Mouse (Mus musculus) naive thymus-derived CD4-positive, alpha-beta T cell, adult 2 months (primary cell): ENCODE results near the gene Odf3l1.
"Not testable (repeated sequence)": the region's sequence is repeated elsewhere in the genome, so short reads cannot be mapped to it uniquely, and the experiment has no call there.

ENCODE experiments used
- DNase-seq: peaks from one replicate; pipeline ENCODE4 v3.0.0-alpha.2; 2011; ENCODE audit warnings: low read depth

The Odf3l1 gene

GRCm38 (mm10) chr9:56864216-56864729, at the start of gene Odf3l1:
Odf3l1 (minus strand) TSS chr9:56864679.
- DNase-seq, result no peak

- no peak for DNase-seq
Measured at GRCm38 (mm10) chr9:56913991-56914390, 49.5 kb upstream of the Odf3l1 start.

GRCm38 (mm10) chr9:56911017-56911416, 46.5 kb upstream of the Odf3l1 start:
- DNase-seq, result no peak

GRCm38 (mm10) chr9:56909991-56910390, 45.5 kb upstream of the Odf3l1 start:
- not testable (repeated sequence) for DNase-seq

GRCm38 (mm10) chr9:56907549-56907948, 43.1 kb upstream of the Odf3l1 start:
- no peak for DNase-seq

- no peak for DNase-seq
Measured at GRCm38 (mm10) chr9:56903662-56904061, 39.2 kb upstream of the Odf3l1 start.

GRCm38 (mm10) chr9:56901187-56901586, 36.7 kb upstream of the Odf3l1 start:
- DNase-seq, result peak; percentile 26

GRCm38 (mm10) chr9:56900571-56900970, 36.1 kb upstream of the Odf3l1 start:
- DNase-seq, result peak; percentile 30

GRCm38 (mm10) chr9:56900060-56900459, 35.6 kb upstream of the Odf3l1 start:
- DNase-seq, result no peak

- DNase-seq, result no peak
Measured at GRCm38 (mm10) chr9:56899409-56899808, 34.9 kb upstream of the Odf3l1 start.

- no peak for DNase-seq
Measured at GRCm38 (mm10) chr9:56896779-56897178, 32.3 kb upstream of the Odf3l1 start.

GRCm38 (mm10) chr9:56894006-56894405, 29.5 kb upstream of the Odf3l1 start:
- DNase-seq, result peak; percentile 27

GRCm38 (mm10) chr9:56893313-56893712, 28.8 kb upstream of the Odf3l1 start:
- no peak for DNase-seq

GRCm38 (mm10) chr9:56892111-56892510, 27.6 kb upstream of the Odf3l1 start:
- no peak for DNase-seq

GRCm38 (mm10) chr9:56891517-56892011, 27.1 kb upstream of the Odf3l1 start:
- peak; percentile 83 for DNase-seq

- peak; percentile 24 for DNase-seq
Measured at GRCm38 (mm10) chr9:56890522-56891250, 26.2 kb upstream of the Odf3l1 start.

GRCm38 (mm10) chr9:56889817-56890216, 25.3 kb upstream of the Odf3l1 start:
- DNase-seq, result peak; percentile 87

GRCm38 (mm10) chr9:56887581-56887980, 23.1 kb upstream of the Odf3l1 start:
- no peak for DNase-seq

- DNase-seq, result no peak
Measured at GRCm38 (mm10) chr9:56886601-56887000, 22.1 kb upstream of the Odf3l1 start.

GRCm38 (mm10) chr9:56886113-56886512, 21.6 kb upstream of the Odf3l1 start:
- no peak for DNase-seq

- DNase-seq, result no peak
Measured at GRCm38 (mm10) chr9:56884328-56884727, 19.8 kb upstream of the Odf3l1 start.

GRCm38 (mm10) chr9:56883470-56883869, 19.0 kb upstream of the Odf3l1 start:
- DNase-seq, result no peak

- DNase-seq, result no peak
Measured at GRCm38 (mm10) chr9:56882818-56883217, 18.3 kb upstream of the Odf3l1 start.

- no peak for DNase-seq
Measured at GRCm38 (mm10) chr9:56882283-56882682, 17.8 kb upstream of the Odf3l1 start.
